Mouse (Mus musculus) E14TG2a.4 (cell line): ENCODE measurements at regions not wholly inside any gene's neighbourhood (a gene's known extent, or its start where the extent isn't known, plus 50 kb on each side); places are given as distances from the start of the nearest gene placed in this dataset.

Source experiments
- CTCF ChIP-seq: conservative IDR thresholded peaks from 2 replicates; pipeline ENCODE4 v1.5.1; 2014; ENCODE audit warnings: low read length
- NANOG ChIP-seq: IDR thresholded peaks from 2 replicates; pipeline ENCODE4 v1.6.1; 2014; ENCODE audit warnings: borderline replicate concordance, low read length, mixed read lengths

GRCm38 (mm10) chr10:111903956-111904355 lies 68.5 kb upstream of the Krr1 start:
- TF ChIP-seq NANOG (no peak), CTCF (no peak)
